Mouse (Mus musculus) central nervous system, embryonic 18 days (tissue): Measurements from ENCODE around the gene Kcnk6. TPM values are rescaled to one million over a fixed set of nuclear protein-coding genes. Genes with fewer than 3 reads are reported as not detected.

Source experiments
- polyA plus RNA-seq: library from polyadenylated mRNA; depleted of rRNA; stranded (reverse); fragments of >200 nt; gene quantifications from 2 replicates; pipeline ENCODE4 v1.2.3, GENCODE M21; 2012; rRNA removed

Gene Kcnk6
- 0.74 and 0.91 TPM in 2 replicates for polyA plus RNA-seq

GRCm38 (mm10) chr7:29232247-29233013, at the start of gene Kcnk6:
Gene Kcnk6 (minus strand): TSS chr7:29232515.

GRCm38 (mm10) chr7:29281201-29282073, 49.1 kb upstream of the Kcnk6 start, which contains the start of gene Spint2:
Gene Spint2 (minus strand): TSS chr7:29281912.

GRCm38 (mm10) chr7:29248261-29248841, 16.0 kb upstream of the Kcnk6 start, which contains the start of gene 2200002D01Rik:
Gene 2200002D01Rik (minus strand): TSS chr7:29248466.

GRCm38 (mm10) chr7:29238019-29238967, 6.0 kb upstream of the Kcnk6 start, which contains the start of gene Yif1b:
Gene Yif1b (plus strand): TSS chr7:29238329.

GRCm38 (mm10) chr7:29213675-29214082, 18.6 kb downstream of the Kcnk6 start, which contains the start of gene Catsperg1:
Gene Catsperg1 (minus strand): TSS chr7:29214035.

GRCm38 (mm10) chr7:29180077-29180853, 52.0 kb downstream of the Kcnk6 start, which contains the start of gene Psmd8:
Gene Psmd8 (minus strand): TSS chr7:29180701.

Other genes starting within 250 kb of the Kcnk6 start
- gene Ryr1, start 107.3 kb downstream of the Kcnk6 start, polyA plus RNA-seq = 12.3 and 12.4 TPM in 2 replicates
- gene Rasgrp4, start 97.7 kb downstream of the Kcnk6 start, polyA plus RNA-seq = 3.1 and 4.0 TPM in 2 replicates
- 27.0 and 27.4 TPM in 2 replicates for gene Fam98c, start 76.3 kb downstream of the Kcnk6 start, polyA plus RNA-seq
- gene Ggn, start 62.3 kb downstream of the Kcnk6 start, polyA plus RNA-seq = 0.41 and 0.43 TPM in 2 replicates
- 26.7 and 27.6 TPM in 2 replicates for gene Spred3, start 62.1 kb downstream of the Kcnk6 start, polyA plus RNA-seq
- gene Psmd8, start 51.8 kb downstream of the Kcnk6 start, polyA plus RNA-seq = 245 and 257 TPM in 2 replicates
- 12.7 and 13.0 TPM in 2 replicates for gene Catsperg1, start 18.5 kb downstream of the Kcnk6 start, polyA plus RNA-seq
- 66.8 and 73.6 TPM in 2 replicates for gene Yif1b, start 5.8 kb upstream of the Kcnk6 start, polyA plus RNA-seq
- 0.19 and 1.2 TPM in 2 replicates for gene 2200002D01Rik, start 16.0 kb upstream of the Kcnk6 start, polyA plus RNA-seq
- gene Spint2, start 49.4 kb upstream of the Kcnk6 start, polyA plus RNA-seq = 57.9 and 58.2 TPM in 2 replicates
- 3.5 and 4.5 TPM in 2 replicates for gene Ppp1r14a, start 56.8 kb upstream of the Kcnk6 start, polyA plus RNA-seq
- gene Dpf1, start 71.4 kb upstream of the Kcnk6 start, polyA plus RNA-seq = 116 and 152 TPM in 2 replicates